Mouse (Mus musculus): ENCODE data around the gene Catsperd.

Gene Catsperd

DNA sequence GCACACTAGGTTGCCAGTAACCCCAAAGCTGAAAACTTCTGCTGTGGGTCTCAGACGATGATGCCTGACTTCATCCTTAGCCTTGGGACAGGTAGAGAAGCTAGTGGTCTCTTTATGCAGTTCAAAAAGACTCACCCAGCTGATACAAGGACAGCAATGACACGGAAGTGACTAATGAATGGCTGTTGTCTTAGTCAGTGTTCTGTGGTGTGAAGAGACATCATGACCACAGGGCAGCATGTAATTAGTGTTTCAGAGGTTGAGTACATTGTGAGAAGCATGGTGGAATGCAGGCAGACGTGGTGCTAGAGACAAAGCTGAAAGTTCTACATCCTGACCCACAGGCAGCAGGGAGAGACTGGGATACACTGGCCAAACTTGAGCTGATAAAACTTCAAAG, 39.6 kb downstream of the Catsperd start:
- DNase-seq: no peak

DNA sequence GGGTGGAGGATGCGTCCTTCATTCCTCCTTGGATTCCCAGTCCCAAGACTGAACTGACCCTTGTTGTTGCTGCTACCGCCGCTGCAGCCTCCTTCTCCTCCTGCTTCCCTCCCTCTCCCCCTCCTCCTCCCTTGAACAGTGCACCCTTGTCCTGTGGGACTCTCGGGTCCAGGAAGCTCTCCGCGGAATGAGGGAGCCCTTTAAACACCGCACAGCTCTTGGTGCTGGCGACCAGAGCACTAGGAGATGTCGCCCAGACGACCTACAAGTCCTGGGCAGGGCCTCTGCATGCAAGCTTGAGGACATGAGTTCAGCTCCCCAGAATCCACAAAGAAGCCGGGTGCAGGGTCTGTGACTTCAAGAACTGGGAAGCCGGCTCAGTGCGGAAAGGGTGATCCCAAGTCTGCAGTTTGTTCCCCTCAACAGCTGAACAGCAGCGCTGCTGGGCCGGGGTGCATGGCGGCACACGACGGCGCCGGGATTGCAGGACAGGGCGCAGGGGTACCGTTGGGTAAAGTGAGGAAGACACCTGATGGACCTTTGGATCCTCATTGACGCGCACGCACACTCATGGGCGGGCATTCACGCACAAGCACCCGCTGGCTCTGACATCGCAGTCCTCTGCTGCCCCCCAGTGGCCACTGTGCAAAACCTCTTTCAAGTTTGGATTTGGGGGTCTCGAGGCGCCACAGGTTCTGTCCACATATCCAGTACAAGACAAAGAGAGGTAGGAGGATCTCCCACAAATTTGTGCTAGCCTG, 40.6 kb downstream of the Catsperd start:
- DNase-seq: peak; percentile 61 to 86

DNA sequence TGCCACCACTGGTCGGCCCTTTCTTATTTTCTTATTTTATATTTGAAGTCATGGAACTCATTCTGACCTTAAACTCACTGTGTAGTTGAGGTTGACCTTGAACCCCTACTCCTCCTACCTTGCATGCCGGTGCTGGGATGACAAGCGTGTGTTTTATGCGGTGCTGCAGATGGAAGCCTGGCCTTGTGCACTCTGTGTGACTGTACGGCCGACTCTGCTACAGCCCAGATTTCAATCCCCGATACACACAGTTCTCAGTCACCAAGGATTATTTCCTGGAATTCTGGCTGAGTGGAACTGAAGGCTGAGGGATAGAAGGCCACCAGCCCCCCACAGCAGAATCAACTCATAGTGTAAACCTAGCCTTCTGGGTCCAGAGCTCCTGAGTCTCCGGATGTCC, 41.8 kb downstream of the Catsperd start:
- DNase-seq: no peak

DNA sequence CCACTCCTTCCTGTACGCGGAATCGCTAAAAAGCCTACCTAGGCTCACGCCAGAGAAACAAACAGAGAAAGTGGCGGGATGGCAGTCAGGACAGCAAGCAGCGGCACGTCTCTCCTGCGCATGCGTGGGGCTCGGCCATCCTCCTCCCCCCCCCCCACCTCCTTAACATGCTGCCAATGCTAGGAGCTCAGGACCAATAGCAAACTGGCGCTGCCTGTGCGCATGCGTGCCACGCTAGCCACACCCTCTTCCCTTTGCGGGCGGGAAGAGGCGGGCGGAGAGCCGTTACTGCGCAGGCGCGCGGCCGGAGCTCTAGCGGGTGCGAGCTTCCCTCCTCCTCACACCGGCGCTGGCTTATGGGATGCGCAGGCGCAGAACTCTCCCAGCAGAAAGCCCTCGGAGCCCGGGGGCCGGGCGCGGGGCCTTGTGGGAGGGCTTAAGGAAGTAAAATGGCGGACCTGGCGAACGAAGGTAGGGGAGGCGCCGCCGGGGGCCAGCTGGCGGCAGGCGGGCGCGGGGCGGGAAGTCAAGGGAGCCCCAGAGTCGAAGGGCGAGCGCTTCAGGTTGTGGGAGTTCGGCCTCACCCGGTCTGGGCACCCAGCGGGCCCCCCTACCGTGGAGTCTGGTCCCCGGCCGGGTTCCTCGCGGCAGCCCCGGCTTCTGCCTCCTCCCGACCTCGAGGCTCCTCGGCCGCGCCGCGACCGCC, 45.2 kb downstream of the Catsperd start, which contains the start of gene Ranbp3:
TSS of gene Ranbp3 (plus strand) at position 354 of the 706 bp plus-strand sequence.
- peak; percentile 96 to 99 for DNase-seq

DNA sequence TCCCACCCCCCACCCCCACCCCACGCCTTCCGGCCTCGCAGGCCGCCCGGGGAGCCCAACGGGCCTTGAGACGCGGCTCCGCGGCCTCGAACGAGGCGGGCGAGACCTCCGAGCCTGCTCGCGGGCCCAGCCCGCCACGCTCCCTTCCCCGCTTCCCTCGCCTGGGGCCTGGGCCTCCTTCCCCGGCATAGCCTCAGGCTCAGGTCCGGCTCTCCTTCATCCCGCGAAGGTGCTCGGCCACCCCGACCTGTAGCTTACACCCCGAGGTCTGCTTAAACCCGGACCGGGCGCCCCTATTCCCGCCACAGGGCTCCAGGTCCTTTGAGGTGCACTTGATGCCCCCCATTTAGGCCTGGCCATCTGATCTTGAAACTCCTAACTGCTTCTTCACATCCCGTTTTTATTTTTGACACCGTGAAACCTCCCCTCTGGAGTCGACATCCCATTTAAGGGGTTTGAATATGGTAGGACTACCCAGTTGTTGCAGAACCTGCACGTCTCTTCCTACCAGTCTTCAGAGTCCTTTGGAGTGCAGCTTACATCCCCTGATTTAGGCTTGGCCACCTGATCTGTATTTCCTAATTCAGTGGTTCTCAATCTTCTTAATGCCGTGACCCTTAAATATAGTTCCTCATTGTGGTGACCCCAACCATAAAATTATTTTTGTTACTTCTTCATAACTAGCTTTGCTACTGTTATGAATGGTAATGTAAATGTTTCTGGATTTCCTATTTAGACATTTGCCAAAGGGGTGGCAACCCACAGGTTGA, 45.9 kb downstream of the Catsperd start:
- no peak for DNase-seq

DNA sequence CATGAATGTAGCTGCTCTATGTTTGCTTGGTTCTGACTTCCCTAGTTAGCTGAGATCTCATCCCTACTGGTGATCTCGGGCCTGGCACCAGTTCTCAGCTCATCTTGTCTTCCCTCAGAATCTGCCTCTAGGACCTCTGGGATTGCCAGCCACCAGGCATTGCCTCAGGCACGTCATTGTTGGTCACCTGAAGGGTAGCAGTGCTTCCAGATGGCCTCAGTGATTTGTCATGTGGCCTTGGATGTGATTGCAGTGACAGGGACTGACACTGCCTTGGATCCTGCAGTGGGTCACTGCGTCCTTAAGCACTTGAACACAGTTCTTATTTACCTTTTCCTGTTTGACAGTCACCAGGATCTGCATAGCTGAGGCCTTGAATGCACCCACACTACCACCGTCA, 53.8 kb downstream of the Catsperd start:
- DNase-seq: no peak

DNA sequence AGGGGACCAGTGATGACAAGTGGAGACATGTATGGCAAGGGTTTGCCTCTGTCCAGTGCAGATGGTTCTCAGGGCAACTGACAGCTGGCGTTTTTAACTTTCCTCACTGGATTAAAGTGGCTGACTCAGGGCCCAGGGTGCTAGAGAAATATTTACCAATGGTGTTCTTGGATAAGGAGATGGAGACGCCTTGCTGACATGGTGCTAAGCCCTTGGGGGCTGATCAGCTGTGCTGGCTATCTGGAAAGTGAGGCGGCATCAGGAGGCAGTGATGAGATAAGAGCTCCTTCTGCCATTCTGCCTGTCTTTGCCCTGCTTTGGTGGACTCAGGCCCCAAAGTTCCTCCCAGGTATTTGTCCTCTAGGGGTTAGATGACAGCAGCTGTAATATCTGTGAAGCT, 54.9 kb downstream of the Catsperd start:
- DNase-seq: no peak

DNA sequence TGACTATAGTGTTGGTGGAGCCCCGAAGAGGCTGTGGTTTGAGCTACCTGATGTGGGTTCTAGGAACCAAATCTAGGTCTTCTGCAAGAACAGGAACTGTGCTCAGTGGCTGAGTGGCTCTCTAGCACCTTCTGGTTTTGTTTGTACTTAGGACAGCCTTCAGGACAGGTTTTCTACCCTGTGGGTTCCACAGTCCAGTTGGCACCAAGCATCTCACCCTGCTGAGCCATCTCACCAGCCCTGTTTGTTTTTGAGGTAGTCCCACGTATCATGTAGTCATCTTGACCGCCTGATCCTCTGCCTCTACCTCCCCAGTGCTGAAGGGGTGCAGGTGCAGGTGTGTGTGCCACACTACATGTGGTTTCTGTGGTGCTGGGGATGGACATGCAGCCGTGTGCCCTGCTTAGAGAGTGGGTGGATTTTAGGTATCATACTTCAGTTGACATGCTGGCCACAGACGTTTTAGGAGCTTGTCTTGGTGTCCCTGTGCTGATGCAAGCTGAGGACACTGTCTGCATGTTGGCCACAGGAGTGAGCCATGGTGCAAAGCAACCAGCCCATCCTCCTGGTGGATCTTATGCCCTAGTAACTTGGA, 55.7 kb downstream of the Catsperd start:
- DNase-seq: no peak

DNA sequence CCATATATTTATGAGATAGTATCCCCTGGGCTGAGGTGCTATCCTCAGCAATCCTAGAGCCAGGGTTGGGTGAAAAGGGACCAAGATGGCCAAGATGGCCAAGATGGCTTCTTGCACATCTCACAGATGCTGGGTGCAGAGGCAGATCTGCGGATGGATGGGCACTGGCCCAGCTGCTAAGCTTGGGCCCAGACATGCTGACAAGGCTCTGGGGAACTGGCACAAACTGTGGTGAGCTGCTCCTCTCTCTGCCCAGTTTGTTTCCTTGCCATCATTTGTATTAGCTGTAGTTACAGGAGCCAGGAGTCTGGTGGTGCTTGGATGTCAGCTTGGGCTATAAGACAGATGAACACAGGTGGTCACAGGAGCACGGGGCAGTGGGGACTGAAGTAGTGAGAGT, 56.7 kb downstream of the Catsperd start:
- DNase-seq: no peak

DNA sequence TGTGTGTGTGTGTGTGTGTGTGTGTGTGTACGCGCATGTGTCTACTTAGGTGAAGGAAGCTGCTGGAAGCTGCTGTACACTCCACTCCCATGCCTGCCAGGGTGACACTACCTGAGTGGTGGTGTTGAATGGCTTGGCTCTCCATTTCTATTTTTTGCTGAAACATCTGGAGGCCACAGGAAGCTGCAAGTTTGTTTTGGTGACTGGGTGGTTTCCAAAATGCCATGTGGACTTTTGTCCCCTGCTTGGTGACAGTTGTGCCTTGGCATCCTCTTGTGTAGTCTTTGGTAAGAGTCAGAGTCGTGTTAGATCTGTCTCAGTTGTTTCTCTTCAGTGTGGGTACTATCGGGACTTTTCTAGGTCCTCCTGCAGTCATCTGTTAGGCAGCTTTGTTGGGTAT, 58.9 kb downstream of the Catsperd start:
- no peak for DNase-seq

DNA sequence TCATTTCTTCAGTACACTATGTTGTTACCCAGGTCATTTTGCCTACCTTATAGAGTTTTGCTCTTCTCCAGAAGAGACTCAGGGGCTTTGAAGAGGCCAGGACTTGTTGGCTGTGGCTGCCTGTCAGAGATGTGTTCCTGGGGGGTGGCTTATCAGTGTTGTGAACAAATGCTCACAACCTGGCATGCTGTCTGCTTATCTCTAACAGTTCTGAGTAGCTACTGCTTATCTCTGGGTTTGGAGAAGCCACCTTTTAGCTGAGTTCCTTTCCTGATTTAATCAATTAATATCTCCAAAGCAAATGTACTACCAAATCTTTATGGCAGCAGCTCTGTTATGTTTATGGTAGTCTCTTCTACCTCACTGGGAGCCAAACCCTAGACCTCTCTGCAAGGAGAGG, 60.1 kb downstream of the Catsperd start:
- DNase-seq: no peak

DNA sequence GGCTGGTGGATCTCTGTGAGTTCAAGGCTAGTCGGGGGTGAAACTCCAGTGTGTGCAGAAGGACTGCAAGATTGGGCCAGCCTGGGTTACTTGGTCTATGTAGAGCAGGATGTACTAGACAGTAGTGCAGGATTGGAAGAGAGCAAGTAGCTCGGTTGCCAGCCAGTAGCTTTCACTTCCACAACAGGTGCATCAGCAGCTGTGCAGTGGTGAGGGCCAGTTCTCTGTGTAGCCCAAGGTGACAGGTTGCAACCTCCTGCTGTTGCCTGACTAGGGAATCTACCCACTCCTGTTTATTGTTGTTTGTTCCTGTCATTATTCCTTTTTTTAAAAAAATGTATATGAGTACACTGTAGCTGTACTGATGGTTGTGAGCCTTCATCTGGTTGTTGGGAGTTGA, 60.7 kb downstream of the Catsperd start:
- DNase-seq: no peak

DNA sequence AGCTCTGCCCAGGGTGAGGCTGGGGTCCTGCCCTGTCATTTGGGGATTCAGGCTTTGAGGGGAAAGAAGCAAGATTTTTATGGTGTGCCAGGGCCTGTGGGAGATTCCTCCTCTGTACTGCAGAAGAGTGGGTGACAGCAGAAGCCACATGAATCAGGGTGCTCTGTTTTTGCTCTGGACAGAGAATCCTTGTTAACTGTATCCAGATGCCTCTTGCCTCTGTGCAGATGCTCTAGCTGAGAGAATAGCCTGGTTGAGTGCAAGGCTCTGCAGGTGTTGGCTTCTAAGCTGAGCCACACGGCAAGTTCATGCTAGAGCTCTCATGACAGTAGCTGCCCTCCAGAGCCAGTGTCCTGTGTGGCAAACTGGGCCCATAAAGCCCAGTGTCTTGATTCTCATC, 65.5 kb downstream of the Catsperd start:
- no peak for DNase-seq

DNA sequence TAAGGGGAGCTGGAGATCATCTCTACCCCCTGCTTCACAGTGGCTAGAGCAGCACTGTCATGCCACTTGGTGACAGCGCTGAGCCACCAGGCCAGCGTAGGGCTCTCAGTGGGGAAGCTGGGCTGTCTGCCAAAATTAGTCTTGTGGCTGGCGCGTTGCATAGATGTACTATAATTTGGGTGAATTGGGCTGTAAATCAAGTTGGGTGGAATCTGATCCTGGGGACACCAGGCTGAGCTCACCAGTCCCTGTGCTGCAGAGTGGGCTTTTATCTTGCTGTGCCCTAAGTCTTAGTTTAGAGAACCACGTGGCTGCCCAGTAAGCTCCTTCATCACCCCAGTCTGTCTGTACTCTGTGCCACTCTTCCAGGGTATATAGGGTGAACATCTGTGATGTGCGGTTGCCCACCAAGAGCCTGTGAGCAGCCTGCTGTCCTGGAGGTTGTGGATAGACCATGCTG, 65.9 kb downstream of the Catsperd start:
- no peak for DNase-seq

DNA sequence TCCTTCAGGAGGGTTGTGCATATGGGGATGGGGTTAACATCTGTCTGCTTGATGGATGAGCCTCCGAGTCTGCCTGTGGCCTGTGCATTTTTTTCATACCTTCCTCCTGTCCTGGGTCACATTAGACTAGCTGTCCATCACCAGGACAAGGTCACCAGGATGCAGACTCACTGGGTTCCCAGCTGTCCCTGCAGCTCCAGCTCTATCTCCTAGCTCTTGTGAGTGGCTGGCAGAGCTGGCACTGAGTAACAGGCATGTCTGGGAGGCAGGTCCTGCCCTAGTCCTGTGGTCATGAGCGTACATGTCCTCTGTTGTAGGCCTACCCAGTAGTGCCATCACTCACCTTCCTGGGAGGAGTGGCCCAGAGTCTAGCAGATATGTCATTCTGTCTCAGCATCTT, 72.5 kb downstream of the Catsperd start:
- no peak for DNase-seq

DNA sequence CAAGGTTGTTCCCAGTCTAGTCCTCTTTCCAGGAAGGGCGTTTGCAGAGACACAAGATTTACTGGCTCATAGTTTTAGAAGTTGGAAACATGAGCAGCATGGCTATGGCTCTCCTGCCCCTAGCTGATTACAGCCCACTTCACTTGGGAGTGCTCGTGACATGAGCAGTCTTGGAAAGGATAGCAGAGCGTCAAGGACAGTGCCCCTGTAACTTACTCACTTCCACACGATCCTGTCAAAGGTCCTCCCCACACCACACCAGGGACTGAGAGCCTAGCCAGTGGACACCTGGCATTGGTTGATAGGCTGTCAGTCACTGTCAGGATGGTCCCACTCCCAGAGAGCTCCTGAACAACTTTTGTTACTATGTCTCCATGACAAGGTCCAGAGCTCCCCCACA, 75.1 kb downstream of the Catsperd start:
- DNase-seq: no peak

DNA sequence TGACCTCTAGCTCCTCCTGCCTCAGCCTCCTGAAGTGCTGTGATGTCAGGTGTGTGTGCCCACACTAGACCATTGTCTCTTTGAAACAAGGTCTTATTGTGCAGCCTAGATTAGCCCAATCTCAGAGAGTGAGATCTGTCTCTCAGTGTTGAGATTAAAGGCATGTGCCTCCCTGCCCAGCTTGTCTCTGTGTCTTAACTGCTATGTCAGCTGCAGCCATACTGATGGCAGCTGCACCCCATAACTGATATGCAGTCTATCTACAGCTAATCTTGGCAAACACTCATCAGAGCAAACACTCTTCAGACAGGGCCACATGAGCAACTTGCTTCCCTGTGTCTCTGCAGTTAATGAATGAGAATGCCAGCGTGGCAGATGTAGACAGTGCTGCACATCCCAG, 78.6 kb downstream of the Catsperd start:
- DNase-seq: no peak

DNA sequence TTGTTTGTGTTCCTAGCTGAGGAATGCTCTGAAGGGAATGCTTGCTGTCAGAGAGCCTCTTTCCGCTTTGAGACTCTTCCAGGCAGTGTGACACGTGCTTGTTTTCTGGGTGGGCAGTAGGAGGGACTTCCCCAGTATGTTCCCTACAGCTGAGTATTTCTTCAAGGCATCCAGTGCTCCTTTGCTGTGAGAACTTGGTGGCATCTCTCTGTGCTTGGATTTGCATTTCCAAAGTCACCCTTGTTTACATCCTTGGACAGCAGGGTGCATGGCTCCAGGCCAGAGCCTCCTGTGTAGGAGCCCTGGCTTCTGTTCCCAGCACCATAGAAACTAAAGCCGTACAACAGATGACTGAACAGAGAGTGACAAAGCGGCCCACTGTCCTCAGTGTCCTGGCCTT, 80.7 kb downstream of the Catsperd start:
- no peak for DNase-seq

DNA sequence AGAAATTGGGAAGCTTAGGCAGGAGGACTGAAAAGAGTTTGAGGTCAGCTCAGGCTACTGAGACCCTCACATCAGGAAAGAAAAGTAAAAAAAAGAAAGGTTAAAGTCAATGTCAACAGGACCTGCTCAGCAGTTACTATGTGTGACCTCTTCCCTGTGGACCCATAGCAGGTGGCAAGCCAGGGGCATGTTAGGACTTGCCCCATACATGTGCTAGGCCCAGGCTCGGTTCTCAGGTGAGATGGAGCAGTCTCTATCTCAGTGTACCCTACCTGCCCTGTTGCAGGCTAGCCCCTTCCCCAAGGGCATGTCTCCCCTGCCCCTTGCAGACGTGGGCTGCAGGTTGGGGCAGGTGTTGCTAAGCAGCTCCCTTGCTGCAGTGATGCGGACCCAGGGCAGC, 81.8 kb downstream of the Catsperd start:
- no peak for DNase-seq
